Mouse (Mus musculus) kidney, adult 8-10 months (tissue): ENCODE results near the gene Il1f8.
A peak's percentile ranks its signal among the peaks of the same experiment; 100 is the strongest.

Experiments
- DNase-seq, 2 experiments: peaks; one replicate each; pipeline ENCODE4 v3.0.0; 2022

Il1f8 gene

DNA sequence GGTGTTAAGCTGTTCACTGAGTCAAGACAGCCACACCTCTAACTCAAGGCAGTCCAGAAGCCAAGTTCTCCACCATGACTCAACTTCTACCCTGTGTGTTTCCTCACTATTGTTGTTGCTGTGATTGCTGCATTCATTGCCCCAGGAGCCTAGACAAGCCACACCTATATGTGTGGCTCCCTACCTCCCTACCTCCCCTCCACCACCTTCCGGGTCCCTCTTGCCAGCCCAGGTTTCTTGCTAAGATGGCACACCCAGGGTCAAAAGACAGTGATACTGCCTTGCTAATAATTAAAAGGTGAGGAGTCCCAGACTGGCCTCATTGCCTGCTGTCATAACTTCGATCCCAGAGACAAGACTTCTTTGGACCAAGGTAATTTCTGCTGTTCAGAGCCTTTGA is at the start of gene Il1f8:
Gene Il1f8, plus strand, starts transcription at position 301 of the 400 bp plus-strand sequence.
- DNase-seq = no peak

GRCm38 (mm10) chr2:24103619-24104289 is 49.2 kb upstream of the Il1f8 start:
- DNase-seq = peak in 1 of 2 experiments; percentile 45

DNA sequence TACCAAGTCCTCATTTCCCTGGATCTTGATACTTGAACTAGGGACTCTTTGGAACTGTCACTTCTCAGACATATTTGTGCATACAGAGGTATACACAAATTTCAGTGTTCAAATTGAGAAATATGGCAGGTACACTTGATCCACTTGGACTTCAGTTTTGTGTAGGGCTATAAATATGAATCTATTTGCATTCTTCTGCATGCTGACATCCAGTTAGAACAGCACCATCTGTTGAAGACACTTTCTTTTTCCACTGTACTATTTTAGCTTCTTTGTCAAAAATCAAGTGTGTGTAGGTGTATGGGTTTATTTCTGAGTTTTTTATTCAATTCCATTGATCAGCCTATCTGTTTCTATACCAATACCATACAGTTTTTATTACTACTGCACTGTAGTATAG is 43.9 kb upstream of the Il1f8 start:
- no peak for DNase-seq

- no peak for DNase-seq
Observed at GRCm38 (mm10) chr2:24134373-24134772, 18.6 kb upstream of the Il1f8 start.

DNA sequence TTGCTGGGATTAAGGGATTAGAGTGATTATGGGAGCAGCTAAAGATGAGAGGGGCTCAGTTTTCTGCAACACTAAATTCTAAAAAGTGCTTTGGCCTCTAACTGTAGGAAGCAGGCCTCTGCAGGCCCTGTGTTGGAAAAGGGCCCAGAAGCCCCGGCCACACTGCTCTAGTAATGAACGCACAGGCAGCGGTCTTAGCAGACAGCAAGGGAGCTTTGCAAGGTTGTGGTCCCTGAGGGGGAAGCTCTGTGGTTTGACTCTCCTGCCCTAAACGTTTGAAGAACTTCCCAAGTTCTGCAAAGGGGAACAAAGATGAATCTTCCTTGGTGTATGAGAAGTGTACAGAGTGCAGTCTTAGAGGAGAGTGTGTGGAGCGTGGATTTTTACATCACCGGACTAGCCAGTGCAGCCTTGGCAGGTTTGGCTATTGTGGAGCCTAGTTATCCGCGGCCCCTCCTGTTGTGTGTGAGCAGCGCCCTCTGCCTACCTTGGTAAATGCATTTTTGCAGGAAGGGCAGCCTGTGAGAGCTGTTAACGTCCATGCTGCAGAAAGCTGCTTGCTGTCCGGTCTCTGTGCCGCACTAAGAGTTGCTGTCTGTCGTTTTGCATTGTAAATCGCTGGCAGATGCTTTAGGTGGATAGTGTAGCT is 28.8 kb downstream of the Il1f8 start:
- peak; percentile 59 to 67 for DNase-seq

GRCm38 (mm10) chr2:24182423-24183147 is 29.6 kb downstream of the Il1f8 start:
- DNase-seq = peak; percentile 29 to 33

GRCm38 (mm10) chr2:24184092-24184491 is 31.1 kb downstream of the Il1f8 start:
- peak; percentile 7 to 31 for DNase-seq

DNA sequence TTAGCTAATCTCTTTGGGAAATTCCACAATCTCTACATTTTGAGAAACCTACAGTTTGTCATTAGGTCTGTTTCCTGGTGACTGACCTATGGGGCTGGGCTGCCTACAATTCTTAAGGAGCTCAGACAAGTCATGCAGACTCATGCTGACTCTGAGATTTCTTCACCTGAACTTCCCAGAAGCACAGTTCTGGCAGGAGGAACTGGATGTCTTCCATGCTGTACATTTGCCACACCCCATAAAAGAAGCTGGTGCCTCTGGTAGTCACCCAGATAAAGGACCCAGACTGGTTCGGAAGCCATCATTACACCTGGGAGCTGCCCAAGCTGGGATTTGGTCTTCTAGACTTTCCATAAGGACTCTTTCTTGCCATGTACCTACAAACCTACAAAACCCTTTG is 33.2 kb downstream of the Il1f8 start, which contains the start of gene Il1f9:
Gene Il1f9, plus strand, starts transcription at position 301 of the 400 bp plus-strand sequence.
- DNase-seq = no peak

- no peak for DNase-seq
Observed at GRCm38 (mm10) chr2:24187585-24187984, 34.6 kb downstream of the Il1f8 start.

DNA sequence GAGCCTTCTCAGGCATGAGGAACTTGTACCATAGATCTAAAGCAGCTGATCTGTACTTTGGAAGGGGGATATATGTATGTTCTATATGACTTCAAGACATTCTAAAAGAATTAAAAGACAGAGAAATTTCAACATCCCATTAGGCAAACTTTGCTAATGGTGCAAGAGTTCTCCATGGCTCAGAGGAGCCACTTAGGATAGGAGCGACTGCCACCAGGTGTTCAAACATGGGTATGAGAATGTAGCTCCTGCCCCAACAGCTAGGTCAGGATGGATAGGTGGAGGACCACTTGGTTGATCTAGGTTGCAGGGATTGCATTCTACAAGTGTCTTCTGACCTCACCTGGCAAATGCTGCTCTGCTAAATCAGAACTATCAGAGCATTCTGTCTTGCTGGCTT is 35.2 kb downstream of the Il1f8 start:
- peak in 1 of 2 experiments; percentile 4 for DNase-seq
